Mouse (Mus musculus) CH12.LX (cell line): Measurements from ENCODE around the gene Tle3. TPM values are rescaled to one million over a fixed set of nuclear protein-coding genes. Genes with fewer than 3 reads are reported as not detected.

Experiments
- DNase-seq: peaks from one replicate; pipeline ENCODE4 v3.0.0-alpha.2; 2013; ENCODE audit errors: extremely low read depth
- H3K27ac ChIP-seq: 2 replicates; pipeline ENCODE4 v1.5.1; 2012; ENCODE audit warnings: low read depth, mild to moderate bottlenecking, control low read depth, moderate library complexity; ENCODE audit not compliant: insufficient read depth
- H3K27me3 ChIP-seq: replicated peaks from 2 replicates; pipeline ENCODE3; 2012; ENCODE audit warnings: inconsistent platforms
- H3K36me3 ChIP-seq, 2 experiments: replicated peaks in 1 of 2; 2 replicates each; pipeline versions ENCODE3 to v1.6.1; 2012; ENCODE audit warnings: inconsistent platforms in 1 of 2, low read length in 1 of 2, mild to moderate bottlenecking in 1 of 2, mixed read lengths in 1 of 2, moderate library complexity in 1 of 2; ENCODE audit not compliant: control insufficient read depth in 1 of 2, insufficient read depth in 1 of 2
- H3K4me1 ChIP-seq, 2 experiments: 2 replicates each; pipeline ENCODE4 v1.6.1; 2012; ENCODE audit warnings: inconsistent platforms in 1 of 2, moderate library complexity in 1 of 2; ENCODE audit not compliant: insufficient read depth in 2 of 2, control insufficient read depth in 1 of 2
- H3K4me2 ChIP-seq: 2 replicates; pipeline ENCODE4 v1.6.1; 2012; ENCODE audit warnings: low read depth, mild to moderate bottlenecking, control low read depth; ENCODE audit not compliant: poor library complexity, insufficient read depth, severe bottlenecking
- H3K4me3 ChIP-seq, 3 experiments: fragments of 150-350 bp in 1 of 3; sonication (generic) in 1 of 3; replicated peaks in 1 of 3; 2 replicates each; pipeline versions ENCODE3 to v1.5.1; 2011 to 2012; ENCODE audit warnings: low read depth in 2 of 3, low read length in 2 of 3, mild to moderate bottlenecking in 2 of 3, moderate library complexity in 2 of 3, control low read depth in 1 of 3, improper control_type of control experiment in 1 of 3, inconsistent platforms in 1 of 3, mixed read lengths in 1 of 3; ENCODE audit not compliant: poor library complexity in 1 of 3
- H3K79me2 ChIP-seq: replicated peaks from 2 replicates; pipeline ENCODE4 v1.6.1; 2012; ENCODE audit warnings: mild to moderate bottlenecking, moderate library complexity; ENCODE audit not compliant: control insufficient read depth, poor library complexity, insufficient read depth, severe bottlenecking; ENCODE audit errors: extremely low read depth
- H3K9ac ChIP-seq: 2 replicates; pipeline ENCODE4 v1.6.1; 2012; ENCODE audit warnings: low read depth, mild to moderate bottlenecking, control low read depth, moderate library complexity; ENCODE audit not compliant: insufficient read depth
- H3K9me3 ChIP-seq: replicated peaks from 2 replicates; pipeline ENCODE3; 2012; ENCODE audit warnings: low read length, inconsistent platforms, mixed read lengths
- BHLHE40 ChIP-seq: IDR thresholded peaks from 2 replicates; pipeline ENCODE4 v1.6.1; 2011; ENCODE audit warnings: mild to moderate bottlenecking, low read depth, low read length, improper control_type of control experiment
- CHD1 ChIP-seq: IDR thresholded peaks from 2 replicates; pipeline ENCODE4 v1.6.1; 2012; ENCODE audit warnings: low read depth, low read length, improper control_type of control experiment, inconsistent platforms
- CHD2 ChIP-seq: IDR thresholded peaks from 2 replicates; pipeline ENCODE4 v1.6.1; 2011; ENCODE audit warnings: low read length, improper control_type of control experiment
- CTCF ChIP-seq, 2 experiments: IDR thresholded peaks in 1 of 2; conservative IDR thresholded peaks in 1 of 2; 2 replicates each; pipeline ENCODE4 v1.5.1; 2011 to 2012; ENCODE audit warnings: low read depth in 2 of 2, low read length in 2 of 2, improper control_type of control experiment in 1 of 2, inconsistent platforms in 1 of 2, mild to moderate bottlenecking in 1 of 2, moderate library complexity in 1 of 2
- ETS1 ChIP-seq: conservative IDR thresholded peaks from 2 replicates; pipeline ENCODE4 v1.6.1; 2012; ENCODE audit warnings: low read depth, mild to moderate bottlenecking, inconsistent platforms, low read length, improper control_type of control experiment, moderate library complexity
- GABPA ChIP-seq: IDR thresholded peaks from 2 replicates; pipeline ENCODE4 v1.6.1; 2012; ENCODE audit warnings: low read depth, low read length, improper control_type of control experiment, inconsistent platforms; ENCODE audit not compliant: insufficient replicate concordance
- HCFC1 ChIP-seq: IDR thresholded peaks from 2 replicates; pipeline ENCODE4 v1.6.1; 2012; ENCODE audit warnings: low read depth, mild to moderate bottlenecking, inconsistent platforms, low read length, improper control_type of control experiment
- IRF4 ChIP-seq: IDR thresholded peaks from 2 replicates; pipeline ENCODE4 v1.6.1; 2014; ENCODE audit warnings: low read depth, mild to moderate bottlenecking, inconsistent platforms, low read length, improper control_type of control experiment
- JUND ChIP-seq: conservative IDR thresholded peaks from 2 replicates; pipeline ENCODE4 v1.6.1; 2011; ENCODE audit warnings: low read depth, low read length, improper control_type of control experiment
- MAX ChIP-seq: IDR thresholded peaks from 2 replicates; pipeline ENCODE4 v1.6.1; 2011; ENCODE audit warnings: low read length, improper control_type of control experiment
- MAZ ChIP-seq: IDR thresholded peaks from 2 replicates; pipeline ENCODE4 v1.6.1; 2012; ENCODE audit warnings: low read depth, mild to moderate bottlenecking, inconsistent platforms, low read length, improper control_type of control experiment, moderate library complexity
- MEF2A ChIP-seq: IDR thresholded peaks from 2 replicates; pipeline ENCODE4 v1.6.1; 2014; ENCODE audit warnings: low read depth, mild to moderate bottlenecking, inconsistent platforms, low read length, improper control_type of control experiment, borderline replicate concordance
- MXI1 ChIP-seq: IDR thresholded peaks from 2 replicates; pipeline ENCODE4 v1.6.1; 2011; ENCODE audit warnings: mild to moderate bottlenecking, low read depth, low read length, improper control_type of control experiment
- NELFE ChIP-seq: IDR thresholded peaks from 2 replicates; pipeline ENCODE4 v1.6.1; 2011; ENCODE audit warnings: low read depth, low read length, improper control_type of control experiment
- PAX5 ChIP-seq: IDR thresholded peaks from 2 replicates; pipeline ENCODE4 v1.6.1; 2012; ENCODE audit warnings: low read length, inconsistent platforms, mixed read lengths
- POLR2AphosphoS2 ChIP-seq: IDR thresholded peaks from 2 replicates; pipeline ENCODE4 v1.6.1; 2011; ENCODE audit warnings: low read depth, low read length, improper control_type of control experiment
- RAD21 ChIP-seq: IDR thresholded peaks from 2 replicates; pipeline ENCODE4 v1.6.1; 2011; ENCODE audit warnings: low read depth, mild to moderate bottlenecking, low read length, improper control_type of control experiment, moderate library complexity
- SIN3A ChIP-seq: IDR thresholded peaks from 2 replicates; pipeline ENCODE4 v1.6.1; 2012; ENCODE audit warnings: low read length, improper control_type of control experiment, inconsistent platforms
- SMC3 ChIP-seq: IDR thresholded peaks from 2 replicates; pipeline ENCODE4 v1.6.1; 2011; ENCODE audit warnings: low read depth, low read length, improper control_type of control experiment
- TBP ChIP-seq: conservative IDR thresholded peaks from 2 replicates; pipeline ENCODE4 v1.6.1; 2011; ENCODE audit warnings: low read depth, low read length, improper control_type of control experiment
- UBTF ChIP-seq: IDR thresholded peaks from 2 replicates; pipeline ENCODE4 v1.6.1; 2012; ENCODE audit warnings: low read depth, mild to moderate bottlenecking, inconsistent platforms, low read length, improper control_type of control experiment, moderate library complexity
- USF1 ChIP-seq: IDR thresholded peaks from 2 replicates; pipeline ENCODE4 v1.6.1; 2014; ENCODE audit warnings: low read depth, mild to moderate bottlenecking, inconsistent platforms, low read length, improper control_type of control experiment
- USF2 ChIP-seq: conservative IDR thresholded peaks from 2 replicates; pipeline ENCODE4 v1.6.1; 2011; ENCODE audit warnings: low read depth, low read length, improper control_type of control experiment
- ZC3H11A ChIP-seq: IDR thresholded peaks from 2 replicates; pipeline ENCODE4 v1.6.1; 2012; ENCODE audit warnings: low read depth, mild to moderate bottlenecking, inconsistent platforms, low read length, improper control_type of control experiment
- ZKSCAN1 ChIP-seq: IDR thresholded peaks from 2 replicates; pipeline ENCODE4 v1.6.1; 2012; ENCODE audit warnings: low read depth, inconsistent platforms, low read length, improper control_type of control experiment, borderline replicate concordance
- ZMIZ1 ChIP-seq: IDR thresholded peaks from 2 replicates; pipeline ENCODE4 v1.6.1; 2012; ENCODE audit warnings: low read depth, mild to moderate bottlenecking, inconsistent platforms, low read length, improper control_type of control experiment
- ZNF384 ChIP-seq: IDR thresholded peaks from 2 replicates; pipeline ENCODE4 v1.6.1; 2012; ENCODE audit warnings: low read depth, low read length, improper control_type of control experiment, inconsistent platforms
- dilution Hi-C: fragments of 300-500 bp; cut with MboI; formaldehyde crosslinking; loops from 2 replicates; pipeline ENCODE4 v1.14.3; 2020; ENCODE audit warnings: low sequenced_read_pairs; ENCODE audit not compliant: extremely low pct_unique_long_range_greater_than_20kb, extremely low pct_ligation_motif_present
- in situ Hi-C: fragments of 300-500 bp; cut with MboI; formaldehyde crosslinking; loops from 3 replicates; pipeline ENCODE4 v1.14.3; 2019; ENCODE audit warnings: low sequenced_read_pairs, low pct_ligation_motif_present, low pct_unique_long_range_greater_than_20kb, mixed read lengths
- polyA plus RNA-seq: library from polyadenylated mRNA; unstranded; fragments of >175 nt; gene quantifications from 2 replicates; pipeline ENCODE4 v1.2.1, GENCODE M21; 2012; ENCODE audit warnings: low read depth; ENCODE audit not compliant: insufficient read length
- total RNA-seq, 2 experiments: library from RNA; depleted of rRNA; stranded (reverse); fragments of 300-350 nt in 1 of 2; fragments of >200 nt in 1 of 2; gene quantifications; 2 replicates each; pipeline ENCODE4 v1.2.3; 2012 to 2014

Tle3 gene
- total and polyA plus RNA-seq, 3 experiments: 8.1 to 29.1 (median 22.8) TPM

DNA sequence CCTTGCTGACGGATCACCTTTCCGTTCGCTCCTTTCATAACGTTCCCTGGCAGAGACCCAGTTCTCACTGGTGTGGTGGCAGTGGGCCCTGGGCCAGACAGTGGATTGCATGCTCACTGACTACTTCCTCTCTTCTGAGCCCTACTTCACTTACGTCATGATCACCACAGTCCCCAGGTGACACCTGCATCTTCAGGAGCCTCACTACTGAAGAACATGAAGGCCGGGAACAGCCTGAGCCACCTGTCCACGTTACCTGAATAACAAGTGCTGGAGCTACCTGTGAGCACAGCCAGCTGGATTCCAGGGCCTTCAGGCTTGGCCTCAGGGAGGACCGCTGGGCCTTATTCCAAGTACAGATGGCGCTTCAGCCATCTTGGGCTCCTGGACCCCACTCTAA, 24.1 kb upstream of the Tle3 start:
- in situ Hi-C loops: no loop called here
- H3K79me2 ChIP-seq: no peaks in the 10 kb centered on the region
- H3K9me3 ChIP-seq: no peaks in the 10 kb centered on the region
- no peaks in the 10 kb centered on the region for H3K36me3 ChIP-seq
- TF ChIP-seq CTCF (conservative IDR thresholded peaks at IDR 0.05 in 1 of 2, IDR thresholded peaks at IDR 0.05 in 1 of 2; ENCODE audit: low read depth in 2 of 2, low read length in 2 of 2) (no peak), MAX (no peak), HCFC1 (no peak), UBTF (no peak), ZC3H11A (no peak), ZMIZ1 (no peak), MXI1 (no peak), NELFE (no peak), POLR2AphosphoS2 (no peak), MEF2A (no peak), BHLHE40 (no peak), GABPA (no peak), USF1 (no peak), CHD2 (no peak), IRF4 (no peak)
- peaks cover 9 to 45% of the 10 kb centered on the region in 2 experiments for H3K4me1 ChIP-seq
- no peak overlapping the region for H3K9ac ChIP-seq
- dilution Hi-C loops: no loop called here
- H3K4me3 ChIP-seq: no peak overlapping the region
- no peak overlapping the region for H3K4me2 ChIP-seq
- H3K27ac ChIP-seq: no peak overlapping the region
- H3K27me3 ChIP-seq: no peaks in the 10 kb centered on the region
- no peak for DNase-seq

DNA sequence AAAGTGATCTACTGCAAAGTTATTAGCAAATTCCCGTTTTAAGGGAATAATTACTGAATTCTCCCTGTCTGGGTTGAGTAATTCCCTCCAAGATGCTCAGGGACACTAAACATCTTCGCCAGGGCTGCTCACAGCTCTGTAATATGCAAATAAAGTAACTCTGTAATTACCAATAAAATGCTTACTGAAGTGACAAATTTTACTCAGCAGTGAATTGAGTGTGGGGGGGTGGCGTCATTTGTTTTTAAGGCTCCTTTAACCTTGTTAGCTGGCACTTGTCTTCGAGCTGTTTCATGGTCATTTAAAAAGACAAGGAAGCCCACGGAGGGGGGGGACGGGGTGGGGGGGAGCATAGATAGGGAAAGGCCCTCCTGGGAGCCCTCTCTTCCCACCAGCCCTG, 23.6 kb upstream of the Tle3 start:
- no peak overlapping the region for H3K4me3 ChIP-seq
- TF ChIP-seq ZNF384 (no peak), PAX5 (no peak), CHD1 (no peak), BHLHE40 (no peak), ETS1 (no peak), UBTF (no peak), SIN3A (no peak), RAD21 (no peak), ZC3H11A (no peak), ZKSCAN1 (no peak), CTCF (conservative IDR thresholded peaks at IDR 0.05 in 1 of 2, IDR thresholded peaks at IDR 0.05 in 1 of 2; ENCODE audit: low read depth in 2 of 2, low read length in 2 of 2) (no peak), USF2 (no peak), ZMIZ1 (no peak), TBP (no peak), MEF2A (no peak), MAZ (no peak), NELFE (no peak), JUND (no peak), SMC3 (no peak), GABPA (no peak)
- TF ChIP-seq, all 38 proteins: peak for 0
- Histone ChIP-seq H3K9me3 (no peaks in the 10 kb centered on the region), H3K27ac (no peak overlapping the region), H3K9ac (no peak overlapping the region), H3K27me3 (peaks cover 2% of the 10 kb centered on the region), H3K4me2 (no peak overlapping the region), H3K4me1 (peaks cover 11 to 51% of the 10 kb centered on the region in 2 experiments), H3K36me3 (no peaks in the 10 kb centered on the region), H3K79me2 (no peaks in the 10 kb centered on the region)
- dilution Hi-C loops (no loop called here), in situ Hi-C loops (no loop called here)
- no peak for DNase-seq
